In genomic region chr8:120534080-120534479, GRCm38 (mm10) we compare ENCODE assay signal across 15 mouse cellular contexts. TPM values are rescaled to one million over a fixed set of nuclear protein-coding genes. Genes with fewer than 3 reads are reported as not detected.
DNase-seq lines count a peak whose midpoint lies in the region; ATAC-seq and TF ChIP-seq lines count a peak whose summit lies in the region.
"Had no signal": no experiment of that assay in that cellular context is flagged by ENCODE, and none has a peak within 500 bp of the region (broad histone marks: within the 10 kb centered on the region; RNA-seq: fewer than 3 reads in every experiment).

No protein-coding gene starts in this region.

- TF ChIP-seq EP300 in liver, postnatal 0 days (IDR thresholded peaks at IDR 0.05; ENCODE audit: low read depth): no peak

- no peak for TF ChIP-seq CTCF in gastrocnemius, adult 2 months (IDR thresholded peaks at IDR 0.05)
- TF ChIP-seq CTCF in liver, postnatal 0 days (IDR thresholded peaks at IDR 0.05; ENCODE audit: low read depth): no peak

- no peak overlapping the region for H3K4me3 ChIP-seq in gastrocnemius, adult 2 months
- H3K4me3 ChIP-seq in liver, embryonic 13.5 days (replicated peaks): no peak overlapping the region
- no peak overlapping the region for H3K4me3 ChIP-seq in liver, postnatal 0 days (ENCODE audit: low read depth, low read length)
- no peak overlapping the region for H3K4me3 ChIP-seq in forebrain, embryonic 16.5 days (replicated peaks; ENCODE audit: low read length)
- H3K4me3 ChIP-seq in midbrain, embryonic 14.5 days (replicated peaks; ENCODE audit: low read depth, low read length): no peak overlapping the region
- H3K4me3 ChIP-seq: myocyte had no signal

- intact Hi-C loops in gastrocnemius, adult 2 months (cut with DNase I): loop anchor here (5.0 kb wide), 1 partner anchor 42 kb away; no protein-coding TSS in a partner anchor

- H3K4me2 ChIP-seq in liver, embryonic 13.5 days: no peak overlapping the region
- no peak overlapping the region for H3K4me2 ChIP-seq in liver, postnatal 0 days (ENCODE audit: low read depth, low read length)
- no peak overlapping the region; the same call in 1 of the 2 replicates for H3K4me2 ChIP-seq in forebrain, embryonic 16.5 days (ENCODE audit: low read length)
- H3K4me2 ChIP-seq in midbrain, embryonic 14.5 days (ENCODE audit: low read length): peak overlapping the region; percentile 12

- H3K27me3 ChIP-seq in liver, embryonic 13.5 days: no peaks in the 10 kb centered on the region
- H3K27me3 ChIP-seq in liver, postnatal 0 days (ENCODE audit: insufficient read depth, low read length): no peaks in the 10 kb centered on the region
- H3K27me3 ChIP-seq in forebrain, embryonic 16.5 days (replicated peaks; ENCODE audit: control insufficient read depth, insufficient read depth, low read length): no peaks in the 10 kb centered on the region
- no peaks in the 10 kb centered on the region for H3K27me3 ChIP-seq in midbrain, embryonic 14.5 days (ENCODE audit: control insufficient read depth, insufficient read depth, low read length)

- H3K9ac ChIP-seq in liver, embryonic 13.5 days: 0 out of 2 replicates have a peak overlapping the region, but pooled peaks have one; percentile 24
- no peak overlapping the region for H3K9ac ChIP-seq in liver, postnatal 0 days (replicated peaks)
- no peak overlapping the region for H3K9ac ChIP-seq in forebrain, embryonic 16.5 days (replicated peaks; ENCODE audit: low read depth, low read length)
- peak overlapping the region; percentile 34; the same call in 1 of the 2 replicates for H3K9ac ChIP-seq in midbrain, embryonic 14.5 days (replicated peaks; ENCODE audit: low read length)

- peaks cover 4% of the 10 kb centered on the region; the same call in 1 of the 2 replicates for H3K36me3 ChIP-seq in liver, embryonic 13.5 days
- no peaks in the 10 kb centered on the region for H3K36me3 ChIP-seq in liver, postnatal 0 days (replicated peaks; ENCODE audit: insufficient read depth, low read length)
- no peaks in the 10 kb centered on the region for H3K36me3 ChIP-seq in forebrain, embryonic 16.5 days (ENCODE audit: control insufficient read depth, insufficient read depth)
- no peaks in the 10 kb centered on the region for H3K36me3 ChIP-seq in midbrain, embryonic 14.5 days (ENCODE audit: control insufficient read depth, insufficient read depth, low read length)

- whole genome bisulfite sequencing in liver, embryonic 13.5 days (ENCODE audit: insufficient replicate concordance): 43% methylated on average over 8 of the region's 8 CpGs
- 46% methylated on average over 8 of the region's 8 CpGs for WGBS in liver, postnatal 0 days (ENCODE audit: insufficient replicate concordance)
- WGBS in forebrain, embryonic 16.5 days: 49% methylated on average over 8 of the region's 8 CpGs
- 29% methylated on average over 8 of the region's 8 CpGs for WGBS in midbrain, embryonic 14.5 days

- peak overlapping the region; percentile 40; the same call in 1 of the 2 replicates for H3K27ac ChIP-seq in gastrocnemius, adult 2 months
- peak overlapping the region; percentile 11 for H3K27ac ChIP-seq in liver, embryonic 13.5 days
- H3K27ac ChIP-seq in liver, postnatal 0 days (ENCODE audit: low read depth): no peak overlapping the region
- H3K27ac ChIP-seq in forebrain, embryonic 16.5 days (ENCODE audit: low read length): peak overlapping the region; percentile 100
- peak overlapping the region; percentile 46 for H3K27ac ChIP-seq in midbrain, embryonic 14.5 days (replicated peaks; ENCODE audit: low read depth, low read length)
- H3K27ac ChIP-seq: stomach, postnatal 0 days had no signal

- no peaks in the 10 kb centered on the region for H3K9me3 ChIP-seq in liver, embryonic 13.5 days (replicated peaks)
- H3K9me3 ChIP-seq in liver, postnatal 0 days (ENCODE audit: low read length): no peaks in the 10 kb centered on the region
- no peaks in the 10 kb centered on the region for H3K9me3 ChIP-seq in forebrain, embryonic 16.5 days (ENCODE audit: control insufficient read depth, low read length)
- no peaks in the 10 kb centered on the region for H3K9me3 ChIP-seq in midbrain, embryonic 14.5 days (ENCODE audit: control insufficient read depth, low read length)

- H3K4me1 ChIP-seq in liver, embryonic 13.5 days (replicated peaks): peaks cover 89% of the 10 kb centered on the region
- H3K4me1 ChIP-seq in liver, postnatal 0 days (ENCODE audit: insufficient read depth): peaks cover 61% of the 10 kb centered on the region
- peaks cover 74% of the 10 kb centered on the region for H3K4me1 ChIP-seq in forebrain, embryonic 16.5 days (replicated peaks; ENCODE audit: control insufficient read depth, insufficient read depth, low read length)
- H3K4me1 ChIP-seq in midbrain, embryonic 14.5 days (ENCODE audit: control insufficient read depth, insufficient read depth, low read length): peaks cover 77% of the 10 kb centered on the region

- no peak for DNase-seq in gastrocnemius, adult 2 months
- DNase-seq in gastrocnemius, postnatal 25 days: no peak
- no peak for DNase-seq in liver, embryonic 13.5 days
- no peak for DNase-seq in liver, postnatal 0 days
- DNase-seq in midbrain, embryonic 14.5 days: no peak
- DNase-seq in layer of hippocampus, adult 11-12 months (ENCODE audit: low spot score): no peak
- no peak for DNase-seq in spleen, adult 12 weeks (ENCODE audit: low spot score)
- DNase-seq: adrenal gland, postnatal 10 days; gastrocnemius, postnatal 10 days; left cerebral cortex, postnatal 4 days; lung, postnatal 10 days; right cerebral cortex, postnatal 14 days had no signal

- no peak for ATAC-seq in liver, embryonic 13.5 days (ENCODE audit: low read depth)
- no peak for ATAC-seq in liver, postnatal 0 days
- no peak for ATAC-seq in forebrain, embryonic 16.5 days
- no peak for ATAC-seq in midbrain, embryonic 14.5 days (ENCODE audit: low FRiP score, low TSS enrichment)

RNA-seq across cellular contexts. Expression of gene Gins2, which starts 55.0 kb away (rescaled TPM):
- total RNA-seq in gastrocnemius, adult 2 months (2021): under 1 TPM; 0.36 to 0.67 TPM
- total RNA-seq in gastrocnemius, postnatal 25 days (2021): 1 to 10 TPM; 1.0 to 1.3 TPM
- 75.6 and 75.9 TPM in 2 replicates for polyA plus RNA-seq in liver, embryonic 13.5 days (2015; fragmentation: Nextera tagmentation; extraction: Ambion mirVana)
- polyA plus RNA-seq in liver, postnatal 0 days (2015; fragmentation: Nextera tagmentation; extraction: Ambion mirVana): 18.6 and 20.3 TPM in 2 replicates
- 23.1 and 24.3 TPM in 2 replicates for polyA plus RNA-seq in forebrain, embryonic 16.5 days (2015; fragmentation: Nextera tagmentation; extraction: Ambion mirVana)
- polyA plus RNA-seq in midbrain, embryonic 14.5 days (2014; fragmentation: Nextera tagmentation; extraction: Ambion mirVana): 15.5 and 23.7 TPM in 2 replicates

Comparison
In these comparisons a context has a peak if more than half of its experiments do, and no peak if none do; other contexts are left out.
1. H3K9ac ChIP-seq: peak in liver, embryonic 13.5 days (single experiment) and midbrain, embryonic 14.5 days (single experiment); none in liver, postnatal 0 days (single experiment) and forebrain, embryonic 16.5 days (single experiment).